In the genomic region with DNA sequence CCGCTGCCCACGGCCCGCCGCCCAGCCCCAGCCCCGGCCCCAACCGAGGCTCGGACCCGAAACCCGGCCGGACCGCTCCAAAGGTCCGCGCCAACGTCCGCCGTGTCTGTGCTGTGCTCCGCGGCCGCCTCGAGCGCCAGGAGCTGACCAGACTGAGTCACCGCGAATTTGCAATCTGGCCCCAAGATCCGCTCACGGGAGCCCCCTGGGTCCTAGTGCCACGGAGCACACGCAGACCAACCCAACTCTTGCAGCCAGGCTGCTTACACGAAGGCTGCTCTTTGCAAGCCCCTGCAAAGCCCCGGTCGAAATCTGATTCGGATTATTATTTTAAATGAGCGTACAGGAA, we compare ENCODE assay signal across 1 mouse cellular context.
A peak's percentile ranks its signal among the peaks of the same experiment; 100 is the strongest.
TF ChIP-seq lines count a peak whose summit lies in the region.

No protein-coding gene starts in this region.

TF ChIP-seq in CH12.LX, 34 proteins besides CTCF, POLR2A, EP300 and RAD21 (continued from another document):
- peak; percentile 84 for TF ChIP-seq ZMIZ1 (IDR thresholded peaks at IDR 0.05; ENCODE audit: low read depth, low read length)
